Mouse (Mus musculus) Patski (cell line): ENCODE data around the gene Mtg1. TPM values are rescaled to one million over a fixed set of nuclear protein-coding genes. Genes with fewer than 3 reads are reported as not detected.
A peak's percentile ranks its signal among the peaks of the same experiment; 100 is the strongest.

Source experiments
- ATAC-seq: fragments of 100-300 bp; one replicate; pipeline ENCODE4 v1.8.0; 2021
- CTCF ChIA-PET: fragments of 350-600 bp; sonication (Branson Sonifier 250); formaldehyde crosslinking; loops from one replicate; lab custom pipeline; 2022; ENCODE audit warnings: inconsistent platforms; lab: Charles Lee
- POLR2A ChIA-PET: fragments of 350-600 bp; sonication (Branson Sonifier 250); formaldehyde crosslinking; loops from one replicate; lab custom pipeline; 2022; ENCODE audit warnings: antibody characterized with exemption, inconsistent platforms; lab: Charles Lee
- DNase-seq: peaks from one replicate; pipeline ENCODE4 v3.0.0-alpha.2; 2011; ENCODE audit warnings: low read depth, low spot score
- H3K27me3 ChIP-seq: fragments of 371-371 bp; one replicate; pipeline ENCODE4 v1.5.1; 2021
- CTCF ChIP-seq: fragments of 100-300 bp; IDR thresholded peaks from one replicate; pipeline ENCODE4 v1.5.1; 2021
- in situ Hi-C: fragments of 300-500 bp; cut with MboI; formaldehyde crosslinking; loops from 3 replicates; pipeline ENCODE4 v1.11.1; 2018; ENCODE audit warnings: low pct_unique_long_range_greater_than_20kb, mixed read lengths
- polyA plus RNA-seq: library from polyadenylated mRNA; unstranded; gene quantifications from one replicate; pipeline ENCODE4 v1.2.3, GENCODE M21; 2021

Gene Mtg1
- polyA plus RNA-seq: 23.2 TPM

GRCm38 (mm10) chr7:140137135-140138020 lies at the start of gene Mtg1:
Gene Mtg1 (plus strand): TSS chr7:140137564.
- DNase-seq (no peak), ATAC-seq (peak; percentile 90)
- CTCF ChIA-PET: interaction anchor here (0.6 to 0.9 kb wide), 2 partner anchors 13 to 21 kb away, joined by 3 read pairs; partner anchors contain the start of gene Echs1
- no peaks in the 10 kb centered on the region for H3K27me3 ChIP-seq
- POLR2A ChIA-PET: interaction anchor here (0.8 to 1.5 kb wide), 4 partner anchors 21 to 174 kb away, joined by 3 to 8 read pairs (median 4); partner anchors contain the start of genes Echs1 and Fuom
- TF ChIP-seq CTCF: no peak
- in situ Hi-C loops: no loop called here

- H3K27me3 ChIP-seq: no peaks in the 10 kb centered on the region
- no peak for TF ChIP-seq CTCF
- ATAC-seq (no peak), DNase-seq (no peak)
- in situ Hi-C loops: no loop called here
- POLR2A ChIA-PET: no interaction called here
- CTCF ChIA-PET: interaction anchor here (0.7 kb wide), 1 partner anchor 447 kb away, joined by 3 read pairs; no protein-coding TSS in a partner anchor
Measured at GRCm38 (mm10) chr7:140090601-140091000, 46.8 kb upstream of the Mtg1 start.

GRCm38 (mm10) chr7:140092924-140093528 lies 44.3 kb upstream of the Mtg1 start, which contains the start of gene Prap1:
Gene Prap1 (plus strand): TSS chr7:140093395.
- in situ Hi-C loops: no loop called here
- no peaks in the 10 kb centered on the region for H3K27me3 ChIP-seq
- TF ChIP-seq CTCF: no peak
- ATAC-seq (no peak), DNase-seq (no peak)
- POLR2A ChIA-PET: no interaction called here
- CTCF ChIA-PET: interaction anchor here (0.8 kb wide), 1 partner anchor 19 kb away, joined by 3 read pairs; no protein-coding TSS in a partner anchor

- in situ Hi-C loops: no loop called here
- DNase-seq (no peak), ATAC-seq (no peak)
- no peak for TF ChIP-seq CTCF
- POLR2A ChIA-PET: no interaction called here
- H3K27me3 ChIP-seq: no peaks in the 10 kb centered on the region
- CTCF ChIA-PET: no interaction called here
Measured at GRCm38 (mm10) chr7:140094954-140095353, 42.4 kb upstream of the Mtg1 start.

GRCm38 (mm10) chr7:140095556-140095955 lies 41.8 kb upstream of the Mtg1 start:
- TF ChIP-seq CTCF: no peak
- POLR2A ChIA-PET: no interaction called here
- ATAC-seq: no peak
- in situ Hi-C loops: no loop called here
- DNase-seq: no peak
- CTCF ChIA-PET: no interaction called here
- H3K27me3 ChIP-seq: no peaks in the 10 kb centered on the region

GRCm38 (mm10) chr7:140096055-140096454 lies 41.3 kb upstream of the Mtg1 start:
- no peaks in the 10 kb centered on the region for H3K27me3 ChIP-seq
- DNase-seq (no peak), ATAC-seq (no peak)
- POLR2A ChIA-PET: no interaction called here
- in situ Hi-C loops: no loop called here
- CTCF ChIA-PET: no interaction called here
- TF ChIP-seq CTCF: no peak

- in situ Hi-C loops: no loop called here
- CTCF ChIA-PET: no interaction called here
- no peak for ATAC-seq
Measured at GRCm38 (mm10) chr7:140098466-140098865, 38.9 kb upstream of the Mtg1 start.

GRCm38 (mm10) chr7:140101498-140101897 lies 35.9 kb upstream of the Mtg1 start:
- in situ Hi-C loops: loop anchor here (25.0 kb wide), 1 partner anchor 1061 kb away; the partner anchor contains the start of gene Rnh1
- ATAC-seq (no peak), DNase-seq (no peak)
- no peak for TF ChIP-seq CTCF
- ChIA-PET POLR2A (no interaction called here), CTCF (no interaction called here)
- no peaks in the 10 kb centered on the region for H3K27me3 ChIP-seq

More at GRCm38 (mm10) chr7:140098466-140098865, 38.9 kb upstream of the Mtg1 start:
- POLR2A ChIA-PET: interaction anchor here (0.5 kb wide), 1 partner anchor 65 kb away, joined by 3 read pairs; no protein-coding TSS in a partner anchor
- TF ChIP-seq CTCF: no peak
- no peak for DNase-seq
- H3K27me3 ChIP-seq: no peaks in the 10 kb centered on the region

GRCm38 (mm10) chr7:140101993-140102860 lies 35.1 kb upstream of the Mtg1 start, which contains the start of gene Fuom:
Gene Fuom (minus strand): TSS chr7:140102441.
- ATAC-seq (peak; percentile 77), DNase-seq (no peak)
- in situ Hi-C loops: loop anchor here (25.0 kb wide), 1 partner anchor 1060 kb away; the partner anchor contains the start of gene Rnh1
- CTCF ChIA-PET: interaction anchor here (1.1 kb wide), 1 partner anchor 10 kb away, joined by 4 read pairs; no protein-coding TSS in a partner anchor
- POLR2A ChIA-PET: interaction anchor here (1.3 kb wide), 1 partner anchor 35 kb away, joined by 5 read pairs; the partner anchor contains the start of gene Mtg1
- H3K27me3 ChIP-seq: no peaks in the 10 kb centered on the region
- no peak for TF ChIP-seq CTCF
